Mouse (Mus musculus): Measurements from ENCODE around the gene Fam19a5.

The Fam19a5 gene

GRCm38 (mm10) chr15:87667416-87667815 lies 123.3 kb downstream of the Fam19a5 start:
- no peak for DNase-seq (ENCODE audit: low spot score)

- no peak for DNase-seq (ENCODE audit: low spot score)
Observed at GRCm38 (mm10) chr15:87668112-87668511, 124.0 kb downstream of the Fam19a5 start.

GRCm38 (mm10) chr15:87671929-87672328 lies 127.8 kb downstream of the Fam19a5 start:
- no peak for DNase-seq (ENCODE audit: low spot score)

GRCm38 (mm10) chr15:87678711-87679110 lies 134.6 kb downstream of the Fam19a5 start:
- no peak for DNase-seq (ENCODE audit: low spot score)

- DNase-seq (ENCODE audit: low spot score) = no peak
Observed at GRCm38 (mm10) chr15:87682410-87682809, 138.3 kb downstream of the Fam19a5 start.

- DNase-seq (ENCODE audit: low spot score) = peak; percentile 16
Observed at GRCm38 (mm10) chr15:87686415-87687040, 142.4 kb downstream of the Fam19a5 start.

GRCm38 (mm10) chr15:87691271-87691955 lies 147.3 kb downstream of the Fam19a5 start:
- DNase-seq (ENCODE audit: low spot score) = no peak

GRCm38 (mm10) chr15:87691958-87692357 lies 147.9 kb downstream of the Fam19a5 start:
- no peak for DNase-seq (ENCODE audit: low spot score)

- no peak for DNase-seq (ENCODE audit: low spot score)
Observed at GRCm38 (mm10) chr15:87692394-87692793, 148.3 kb downstream of the Fam19a5 start.

- peak; percentile 20 for DNase-seq (ENCODE audit: low spot score)
Observed at GRCm38 (mm10) chr15:87692865-87693513, 148.9 kb downstream of the Fam19a5 start.

GRCm38 (mm10) chr15:87697433-87697996 lies 153.4 kb downstream of the Fam19a5 start:
- DNase-seq (ENCODE audit: low spot score) = no peak

GRCm38 (mm10) chr15:87698562-87699320 lies 154.6 kb downstream of the Fam19a5 start:
- no peak for DNase-seq (ENCODE audit: low spot score)

- no peak for DNase-seq (ENCODE audit: low spot score)
Observed at GRCm38 (mm10) chr15:87702821-87703220, 158.7 kb downstream of the Fam19a5 start.

GRCm38 (mm10) chr15:87703334-87703733 lies 159.2 kb downstream of the Fam19a5 start:
- no peak for DNase-seq (ENCODE audit: low spot score)

GRCm38 (mm10) chr15:87711790-87712189 lies 167.7 kb downstream of the Fam19a5 start:
- DNase-seq (ENCODE audit: low spot score) = no peak

GRCm38 (mm10) chr15:87712221-87712620 lies 168.1 kb downstream of the Fam19a5 start:
- DNase-seq (ENCODE audit: low spot score) = no peak

- DNase-seq (ENCODE audit: low spot score) = peak; percentile 33
Observed at GRCm38 (mm10) chr15:87715037-87715676, 171.1 kb downstream of the Fam19a5 start.

- DNase-seq (ENCODE audit: low spot score) = no peak
Observed at GRCm38 (mm10) chr15:87717056-87717455, 173.0 kb downstream of the Fam19a5 start.

- peak; percentile 25 for DNase-seq (ENCODE audit: low spot score)
Observed at GRCm38 (mm10) chr15:87723455-87723986, 179.4 kb downstream of the Fam19a5 start.

GRCm38 (mm10) chr15:87726657-87727236 lies 182.6 kb downstream of the Fam19a5 start:
- no peak for DNase-seq (ENCODE audit: low spot score)

- no peak for DNase-seq (ENCODE audit: low spot score)
Observed at GRCm38 (mm10) chr15:87736345-87736744, 192.2 kb downstream of the Fam19a5 start.

Measured in embryo, embryonic 10 days (tissue).